Mouse (Mus musculus) bone marrow macrophage, adult 2 months (primary cell): ENCODE measurements around the gene Stim1. TPM values are rescaled to one million over a fixed set of nuclear protein-coding genes. Genes with fewer than 3 reads are reported as not detected.
A peak's percentile ranks its signal among the peaks of the same experiment; 100 is the strongest.

Source experiments
- H3K27ac ChIP-seq: 2 replicates; pipeline ENCODE4 v1.5.1; 2012; ENCODE audit warnings: low read depth, low read length; ENCODE audit not compliant: insufficient read depth
- H3K4me1 ChIP-seq: 2 replicates; pipeline ENCODE4 v1.6.1; 2012; ENCODE audit warnings: low read length; ENCODE audit not compliant: control insufficient read depth, insufficient read depth
- H3K4me3 ChIP-seq: 2 replicates; pipeline ENCODE4 v1.5.1; 2012; ENCODE audit warnings: mild to moderate bottlenecking, low read length, moderate library complexity; ENCODE audit not compliant: insufficient read depth
- CTCF ChIP-seq: IDR thresholded peaks from 2 replicates; pipeline ENCODE4 v1.5.1; 2012; ENCODE audit warnings: low read depth, mild to moderate bottlenecking, low read length, moderate library complexity
- POLR2A ChIP-seq: IDR thresholded peaks from 2 replicates; pipeline ENCODE4 v1.6.1; 2012; ENCODE audit warnings: mild to moderate bottlenecking, low read depth, low read length, borderline replicate concordance
- polyA plus RNA-seq: library from polyadenylated mRNA; stranded (reverse); fragments of >200 nt; gene quantifications from 2 replicates; pipeline ENCODE4 v1.2.4, GENCODE M21; 2012; ENCODE audit not compliant: missing spikeins, insufficient read depth, insufficient read length

Stim1 gene
- polyA plus RNA-seq, 1 experiment = 50.2 TPM

- Histone ChIP-seq H3K4me1 (peaks cover 7% of the 10 kb centered on the region), H3K27ac (no peak overlapping the region), H3K4me3 (no peak overlapping the region)
- TF ChIP-seq CTCF = no peak
- TF ChIP-seq POLR2A = no peak
Observed at GRCm38 (mm10) chr7:102259716-102260479, 7.7 kb upstream of the Stim1 start.

- no peak overlapping the region for H3K27ac ChIP-seq
- no peak overlapping the region for H3K4me3 ChIP-seq
- peaks cover 7% of the 10 kb centered on the region for H3K4me1 ChIP-seq
- TF ChIP-seq POLR2A (no peak), CTCF (no peak)
Observed at GRCm38 (mm10) chr7:102260518-102260917, 7.1 kb upstream of the Stim1 start.

- Histone ChIP-seq H3K27ac (no peak overlapping the region), H3K4me1 (peaks cover 13% of the 10 kb centered on the region), H3K4me3 (no peak overlapping the region)
- no peak for TF ChIP-seq CTCF
- TF ChIP-seq POLR2A = no peak
Observed at GRCm38 (mm10) chr7:102263020-102263419, 4.6 kb upstream of the Stim1 start.

- H3K4me1 ChIP-seq = peaks cover 17% of the 10 kb centered on the region
- peak overlapping the region; percentile 89 for H3K4me3 ChIP-seq
- H3K27ac ChIP-seq = peak overlapping the region; percentile 82
Observed at GRCm38 (mm10) chr7:102266021-102266400, 1.6 kb upstream of the Stim1 start.

GRCm38 (mm10) chr7:102266401-102267042, 1.1 kb upstream of the Stim1 start:
- TF ChIP-seq POLR2A (no peak), CTCF (no peak)
- Histone ChIP-seq H3K4me3 (peak overlapping the region; percentile 89), H3K27ac (peak overlapping the region; percentile 82), H3K4me1 (peaks cover 17% of the 10 kb centered on the region)

- Histone ChIP-seq H3K4me1 (peaks cover 17% of the 10 kb centered on the region), H3K4me3 (peak overlapping the region; percentile 89), H3K27ac (peak overlapping the region; percentile 82)
- TF ChIP-seq POLR2A (no peak), CTCF (peak; percentile 9; the same call in 1 of the 2 replicates)
Observed at GRCm38 (mm10) chr7:102267113-102267579, 460 bp upstream of the Stim1 start.

GRCm38 (mm10) chr7:102268395-102268748, 766 bp downstream of the Stim1 start:
- Histone ChIP-seq H3K27ac (no peak overlapping the region), H3K4me1 (peaks cover 17% of the 10 kb centered on the region), H3K4me3 (peak overlapping the region; percentile 96)
- TF ChIP-seq CTCF (no peak), POLR2A (no peak)

GRCm38 (mm10) chr7:102272422-102272948, 4.9 kb downstream of the Stim1 start:
- no peak for TF ChIP-seq POLR2A
- TF ChIP-seq CTCF = no peak
- no peak overlapping the region for H3K27ac ChIP-seq
- H3K4me1 ChIP-seq = peaks cover 11% of the 10 kb centered on the region
- no peak overlapping the region for H3K4me3 ChIP-seq

GRCm38 (mm10) chr7:102281403-102281802, 13.8 kb downstream of the Stim1 start:
- no peaks in the 10 kb centered on the region for H3K4me1 ChIP-seq
- no peak for TF ChIP-seq CTCF
- no peak for TF ChIP-seq POLR2A

GRCm38 (mm10) chr7:102282261-102282660, 14.7 kb downstream of the Stim1 start:
- no peak for TF ChIP-seq CTCF
- no peak for TF ChIP-seq POLR2A
- Histone ChIP-seq H3K4me3 (no peak overlapping the region), H3K27ac (no peak overlapping the region), H3K4me1 (no peaks in the 10 kb centered on the region)

More at GRCm38 (mm10) chr7:102281403-102281802, 13.8 kb downstream of the Stim1 start:
- Histone ChIP-seq H3K27ac (no peak overlapping the region), H3K4me3 (no peak overlapping the region)
